Mouse (Mus musculus) adrenal gland, postnatal 4 days (tissue): ENCODE measurements around the gene Satb2. TPM values are rescaled to one million over a fixed set of nuclear protein-coding genes. Genes with fewer than 3 reads are reported as not detected.

Experiments used
- DNase-seq, 2 experiments: peaks; one replicate each; pipeline ENCODE4 v3.0.0; 2021 to 2022; ENCODE audit warnings: low spot score in 2 of 2, mixed read lengths in 2 of 2
- long read RNA-seq, 2 experiments: library from polyadenylated mRNA; stranded (forward); transcript quantifications; one replicate each; pipeline ENCODE4 v2.0.0; 2021
- total RNA-seq, 2 experiments: library from RNA; stranded (reverse); gene quantifications; 2 replicates each; pipeline ENCODE4 v1.2.3; 2021

The Satb2 gene
- 1 to 10 TPM; 2.6 to 3.2 TPM for total RNA-seq
- long read RNA-seq, experiment 1 = 0 reads
- long read RNA-seq, experiment 2 = 0 reads

GRCm38 (mm10) chr1:56978151-56978700 lies at the start of gene Satb2:
Gene Satb2 (minus strand): TSS chr1:56978650.
- DNase-seq = no peak

GRCm38 (mm10) chr1:57018941-57019340 lies 40.5 kb upstream of the Satb2 start:
- no peak for DNase-seq

DNA sequence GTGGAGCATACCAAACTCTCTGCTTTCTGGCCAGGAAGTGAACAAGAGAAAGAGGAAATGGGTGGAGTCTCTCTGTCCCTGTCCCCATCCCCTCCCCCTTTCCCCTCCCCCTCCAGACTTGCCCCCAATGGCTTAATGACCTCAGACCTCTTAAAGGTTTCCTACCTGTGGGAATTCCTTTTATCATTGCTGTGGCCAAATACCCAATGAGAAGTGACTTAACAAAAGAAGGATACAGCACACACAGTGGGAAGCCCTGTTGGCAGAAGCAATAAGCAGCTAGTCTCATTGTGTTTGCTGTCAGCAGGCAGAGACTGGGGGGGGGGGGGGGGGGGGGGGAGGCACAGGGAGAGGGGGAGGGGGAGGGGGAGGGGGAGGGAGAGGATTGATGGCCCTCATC lies 35.4 kb upstream of the Satb2 start:
- no peak for DNase-seq

- DNase-seq = no peak
These were observed 30.7 kb upstream of the Satb2 start for GRCm38 (mm10) chr1:57009171-57009570.

DNA sequence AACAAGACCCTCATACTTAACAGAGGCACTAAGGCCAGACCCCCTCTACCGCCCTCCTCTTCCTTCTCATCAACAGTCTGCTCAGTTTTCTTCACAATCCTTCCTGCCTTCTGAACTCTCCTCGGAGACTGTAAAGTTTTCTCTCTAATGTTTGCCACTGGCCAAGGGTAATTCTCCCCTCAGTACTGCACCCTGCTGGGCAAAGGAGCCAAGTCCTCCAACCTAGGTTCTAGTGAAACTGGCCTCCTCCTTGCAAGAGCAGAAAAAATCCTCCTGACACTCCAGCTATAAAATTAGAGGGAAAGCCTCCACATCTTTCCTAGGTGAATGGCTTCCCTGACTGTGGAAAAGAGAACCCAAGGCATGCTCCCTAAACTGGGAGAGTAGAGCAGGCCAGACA lies 16.6 kb upstream of the Satb2 start:
- DNase-seq = no peak

DNA sequence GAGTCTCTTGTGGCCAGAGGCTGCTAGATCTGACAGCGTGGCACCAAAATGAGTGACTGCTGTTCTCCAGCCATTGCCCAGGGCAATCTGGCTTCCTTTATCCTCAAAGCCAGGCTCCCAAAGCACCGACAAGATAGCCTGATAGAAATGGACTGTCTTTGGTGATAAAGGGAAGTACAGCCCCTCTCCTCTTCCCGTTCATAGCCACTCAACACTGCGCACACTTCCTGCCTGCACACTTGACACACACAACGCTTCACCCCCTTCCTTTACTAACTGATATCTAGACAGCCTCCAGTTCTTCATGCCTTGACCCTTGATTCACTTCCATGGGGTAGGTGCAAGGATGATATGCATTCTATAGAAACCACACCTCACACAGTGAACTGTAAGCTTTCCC lies 13.9 kb upstream of the Satb2 start:
- DNase-seq = no peak

- DNase-seq = no peak
These were observed 13.2 kb upstream of the Satb2 start for GRCm38 (mm10) chr1:56991613-56992012.

DNA sequence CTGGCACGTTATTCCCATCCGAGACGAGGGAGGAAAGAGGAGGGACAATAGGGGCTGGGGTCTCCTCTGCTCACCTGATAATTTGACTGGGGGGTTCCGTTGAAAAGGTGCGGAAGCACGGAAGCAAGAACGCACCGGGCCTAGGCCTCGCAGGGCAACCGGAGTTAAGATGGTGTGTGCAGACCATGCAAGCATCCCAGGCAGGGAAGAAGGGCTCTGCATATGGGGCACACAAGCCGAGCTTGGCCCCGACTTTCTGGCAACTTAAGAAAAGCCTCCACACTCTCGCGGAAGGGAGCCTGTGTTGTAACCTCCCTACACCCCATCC lies 6.0 kb upstream of the Satb2 start:
- no peak for DNase-seq

DNA sequence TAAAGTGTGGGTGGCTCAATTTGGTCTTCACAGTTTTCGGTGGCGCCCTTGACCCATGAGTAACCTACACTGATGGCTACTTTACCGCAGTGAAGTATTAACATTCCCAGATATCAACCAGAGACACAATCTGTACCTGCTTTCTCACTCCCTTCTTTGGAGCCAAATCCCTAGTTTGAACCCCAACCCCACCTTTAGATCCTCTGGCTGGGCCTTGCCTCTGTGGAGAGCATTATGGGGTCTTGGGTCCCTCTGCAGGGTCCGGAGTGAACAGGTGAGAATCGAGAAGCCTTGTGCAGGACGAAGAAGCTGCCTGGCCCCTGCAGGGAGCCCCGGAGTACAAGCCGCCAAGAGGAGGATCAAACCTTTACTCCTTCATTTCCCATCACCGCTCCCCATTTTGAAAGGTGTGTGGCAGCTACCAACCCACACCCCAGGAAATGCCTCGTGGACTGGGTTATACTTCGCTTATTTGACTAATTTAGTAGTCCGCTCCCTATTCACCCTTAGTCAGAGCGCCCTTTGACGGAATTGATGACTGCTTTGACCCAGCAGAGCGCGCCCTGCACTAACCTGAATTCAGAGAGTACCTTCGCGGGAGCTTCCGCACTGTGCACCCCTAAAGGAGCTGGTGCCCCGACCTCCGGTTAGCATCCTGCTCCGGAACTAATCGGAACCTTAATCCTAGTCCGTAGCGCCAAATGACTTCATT lies 5.5 kb upstream of the Satb2 start:
- DNase-seq = no peak

GRCm38 (mm10) chr1:56983100-56983590 lies 4.7 kb upstream of the Satb2 start:
- no peak for DNase-seq

DNA sequence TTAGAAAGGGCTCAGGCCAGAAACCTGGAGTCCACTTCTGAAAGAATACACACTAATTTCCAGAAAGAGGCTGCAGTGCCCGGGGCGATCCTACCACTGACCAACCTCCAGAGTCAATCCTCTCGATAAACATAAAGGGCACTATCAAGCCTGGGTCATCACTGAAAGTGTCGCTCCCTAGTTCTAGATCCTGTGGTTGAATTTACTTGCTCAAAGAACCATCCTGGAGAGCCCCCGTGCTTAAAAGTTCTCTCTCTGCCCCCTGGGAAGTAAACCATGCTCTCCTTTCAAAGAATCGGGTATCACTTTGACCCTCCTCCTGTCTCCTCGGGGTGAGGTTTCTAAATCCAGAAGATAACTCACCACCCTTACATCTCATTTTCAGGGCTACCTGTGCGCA lies 4.2 kb upstream of the Satb2 start:
- no peak for DNase-seq

DNA sequence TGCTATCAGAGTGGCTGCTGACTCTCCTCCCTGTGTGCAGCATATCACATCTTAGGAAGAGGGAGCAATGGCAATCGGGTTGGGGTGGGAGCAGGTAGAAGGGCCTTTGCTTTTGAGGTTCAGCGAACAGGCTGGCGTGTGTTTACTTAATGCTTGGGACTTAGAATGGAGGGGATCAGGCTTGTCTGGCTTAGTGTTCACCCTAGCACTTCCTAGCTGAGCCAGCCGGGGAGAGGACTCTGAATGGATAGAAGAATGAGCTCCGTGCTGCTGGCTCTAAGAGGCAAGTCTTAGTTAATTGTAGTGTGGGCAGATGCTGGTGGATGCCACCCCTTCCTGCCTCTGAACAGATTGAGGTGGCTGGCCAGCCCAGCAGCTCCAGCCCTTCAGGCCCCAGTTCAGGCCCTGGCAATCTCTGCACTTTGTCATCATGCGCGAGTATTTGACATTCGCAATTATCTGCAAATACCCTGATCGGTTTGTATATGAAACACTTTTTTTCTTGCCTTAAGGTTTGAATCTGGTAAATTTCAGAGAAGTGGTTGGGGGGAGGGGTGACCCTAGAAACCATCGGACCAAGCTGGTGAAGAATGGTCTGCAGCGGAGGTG lies 3.6 kb upstream of the Satb2 start:
- no peak for DNase-seq

DNA sequence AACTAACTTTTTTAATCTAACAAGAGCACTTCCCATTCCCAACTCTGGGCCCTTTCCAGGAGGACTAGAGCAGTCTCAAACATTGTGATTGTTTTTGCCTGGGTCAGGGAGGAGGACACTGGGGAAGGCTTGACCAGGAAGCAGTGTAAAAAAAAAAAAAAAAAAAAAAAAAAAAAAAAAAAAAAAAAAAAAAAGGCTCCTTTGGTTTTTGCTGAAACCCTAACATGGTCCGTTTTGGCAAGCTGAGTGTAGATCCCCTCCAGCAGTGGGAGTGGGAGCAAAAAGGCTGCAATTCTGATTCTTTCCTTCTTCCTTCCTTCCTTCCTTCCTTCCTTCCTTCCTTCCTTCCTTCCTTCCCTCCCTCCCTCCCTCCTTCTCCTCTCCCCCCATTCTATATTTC lies 3.1 kb upstream of the Satb2 start:
- no peak for DNase-seq

GRCm38 (mm10) chr1:56980631-56981275 lies 2.3 kb upstream of the Satb2 start:
- DNase-seq = no peak

DNA sequence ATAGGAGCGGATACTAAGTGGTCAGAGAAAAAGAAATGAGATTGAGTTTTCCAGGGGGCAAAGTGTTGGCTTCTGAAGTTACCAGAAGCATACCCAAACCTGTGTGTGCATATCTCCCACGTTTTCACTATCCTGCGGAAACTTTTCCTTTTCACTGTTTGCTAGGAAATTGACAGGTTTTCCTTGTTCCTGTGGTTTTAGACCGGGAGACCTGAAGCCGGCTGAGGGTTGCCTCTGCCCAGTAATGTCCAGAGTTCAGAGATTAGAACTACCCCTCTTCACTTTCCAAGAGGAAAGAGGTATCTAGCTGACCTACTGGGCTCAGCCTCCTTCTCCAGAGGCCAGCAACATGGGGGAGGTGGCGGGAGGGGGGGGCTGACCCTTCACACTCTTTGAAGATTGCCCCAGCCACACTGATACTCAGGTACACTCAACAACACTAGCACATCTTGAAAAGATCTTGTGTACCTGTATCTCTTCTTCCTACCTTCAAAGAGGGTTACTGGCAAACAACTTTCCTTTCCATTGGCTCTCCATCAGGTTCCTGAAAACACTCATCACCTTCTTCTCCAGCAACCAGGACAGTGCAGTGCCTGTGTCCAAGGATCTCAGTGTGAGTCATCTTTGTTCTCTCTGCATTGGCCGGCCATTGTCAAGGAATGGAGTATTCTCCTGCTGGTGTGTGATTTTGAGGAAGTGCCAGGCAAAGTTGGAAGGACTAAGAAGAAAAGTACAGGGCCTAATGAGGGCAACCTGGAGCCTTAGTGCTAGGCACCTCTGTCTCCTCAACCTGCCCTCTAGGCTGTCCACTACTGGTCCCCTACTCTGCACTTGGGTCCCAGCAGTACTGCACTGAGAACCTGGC lies 1.3 kb upstream of the Satb2 start:
- DNase-seq = no peak

DNA sequence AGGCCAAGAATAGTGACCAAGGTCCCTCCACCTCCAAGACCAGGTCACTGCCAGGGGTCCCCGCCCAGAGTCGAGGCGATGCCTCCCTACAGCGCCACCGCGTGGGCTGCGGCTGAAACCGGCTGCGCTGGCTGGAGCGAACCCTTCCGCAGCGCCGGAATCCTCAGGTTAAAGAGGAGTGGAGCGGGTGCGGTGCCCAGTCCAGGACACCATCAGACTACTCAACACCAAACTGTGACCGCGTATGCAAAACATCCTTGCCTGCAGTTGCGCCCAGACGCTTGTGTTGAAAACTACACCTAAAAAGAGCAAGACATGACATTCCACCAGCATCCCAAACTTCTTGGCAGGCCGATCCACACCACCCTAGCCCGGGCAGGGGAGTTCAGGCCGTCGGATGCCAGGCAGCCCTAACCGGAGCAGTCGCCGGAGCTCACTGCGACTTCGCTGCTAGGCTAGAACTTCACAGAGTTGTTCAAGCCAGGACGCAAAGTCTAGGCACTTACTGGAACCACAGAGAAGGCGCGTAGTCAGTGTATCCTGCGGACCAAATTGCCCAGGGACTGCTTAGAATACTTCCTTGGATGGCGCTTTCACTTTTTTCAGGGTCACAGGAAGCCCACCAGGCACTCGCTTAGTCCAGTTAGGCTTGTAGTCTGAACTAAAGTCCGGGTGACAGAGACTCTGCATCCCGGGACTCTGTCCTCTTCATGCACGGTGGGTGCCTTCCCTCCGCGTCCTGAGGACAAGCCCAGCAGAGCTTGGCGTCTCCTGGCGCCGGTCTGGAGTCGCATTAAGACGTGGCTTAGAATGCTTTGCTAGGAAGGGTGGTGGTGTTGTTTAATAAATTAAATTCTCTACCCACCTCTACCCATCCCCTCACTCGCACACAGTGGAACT lies 999 bp downstream of the Satb2 start:
- DNase-seq = no peak

- DNase-seq = no peak
These were observed 1.7 kb downstream of the Satb2 start for GRCm38 (mm10) chr1:56976825-56977104.

- no peak for DNase-seq
These were observed 2.2 kb downstream of the Satb2 start for GRCm38 (mm10) chr1:56976044-56976824.

- no peak for DNase-seq
These were observed 2.9 kb downstream of the Satb2 start for GRCm38 (mm10) chr1:56975546-56975945.

- DNase-seq = no peak
These were observed 4.3 kb downstream of the Satb2 start for GRCm38 (mm10) chr1:56974187-56974586.
